Mouse (Mus musculus) duodenum, adult 2 months (tissue): Measurements from ENCODE around the gene Gm20877. TPM values are rescaled to one million over a fixed set of nuclear protein-coding genes. Genes with fewer than 3 reads are reported as not detected.

Source experiments
- polyA plus RNA-seq: library from polyadenylated mRNA; depleted of rRNA; stranded (reverse); fragments of >200 nt; gene quantifications from 2 replicates; pipeline ENCODE4 v1.2.3, GENCODE M21; 2012; ENCODE audit warnings: low replicate concordance; rRNA removed

Gm20877 gene
- polyA plus RNA-seq, result not detected in 2 replicates

DNA sequence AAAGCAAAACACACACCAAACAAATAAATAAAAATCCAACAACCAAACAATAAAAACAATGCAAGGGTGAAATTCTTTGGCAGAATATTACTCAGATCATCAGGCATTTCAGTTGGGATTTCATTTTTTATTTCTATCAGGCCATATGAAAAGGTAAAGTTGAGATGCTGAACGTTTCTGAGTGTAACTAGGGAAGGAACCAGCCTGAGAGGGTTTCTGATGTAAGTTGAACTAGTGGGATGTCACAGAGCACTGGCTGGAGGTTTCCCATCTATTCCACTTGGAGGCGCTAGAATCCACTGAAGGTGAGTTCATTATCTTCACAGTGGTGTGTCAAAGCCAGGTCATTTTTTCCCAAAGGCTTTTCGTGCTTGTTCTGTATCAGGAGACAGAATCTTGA, at the start of gene Gm20877:
TSS of gene Gm20877 (plus strand) at position 301 of the 400 bp plus-strand sequence.

